Mouse (Mus musculus) G1E (cell line): ENCODE results near the gene Gm30083.

ENCODE experiments used
- CTCF ChIP-seq: IDR thresholded peaks from 2 replicates; pipeline ENCODE4 v1.5.1; 2012; ENCODE audit warnings: low read depth, low read length, inconsistent platforms, mixed read lengths
- POLR2AphosphoS5 ChIP-seq: IDR thresholded peaks from 2 replicates; pipeline ENCODE4 v1.6.1; 2012; ENCODE audit warnings: low read depth, low read length, inconsistent platforms; ENCODE audit not compliant: insufficient replicate concordance

DNA sequence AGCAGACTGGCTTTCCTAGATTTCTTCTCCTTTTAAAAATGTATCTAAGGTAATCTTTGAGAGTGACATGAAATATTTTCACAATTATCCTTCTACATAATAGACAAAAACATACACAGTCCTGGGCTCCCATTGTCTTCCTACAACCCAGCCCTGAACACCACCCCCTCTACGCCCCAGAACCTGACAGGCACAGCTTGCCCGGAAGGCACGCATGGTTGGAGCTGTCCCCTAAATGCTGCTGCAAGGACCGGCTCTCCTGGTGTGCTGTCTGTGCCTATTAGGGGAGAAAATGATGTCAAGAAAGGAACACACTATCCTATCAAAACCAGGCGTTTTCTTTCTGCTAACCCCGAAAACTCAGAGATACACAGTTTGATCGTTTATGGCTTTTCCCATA lies 37.2 kb downstream of the Gm30083 start:
- TF ChIP-seq CTCF = no peak
- no peak for TF ChIP-seq POLR2AphosphoS5
